Mouse (Mus musculus): ENCODE measurements around the gene Gm5447.

DNA sequence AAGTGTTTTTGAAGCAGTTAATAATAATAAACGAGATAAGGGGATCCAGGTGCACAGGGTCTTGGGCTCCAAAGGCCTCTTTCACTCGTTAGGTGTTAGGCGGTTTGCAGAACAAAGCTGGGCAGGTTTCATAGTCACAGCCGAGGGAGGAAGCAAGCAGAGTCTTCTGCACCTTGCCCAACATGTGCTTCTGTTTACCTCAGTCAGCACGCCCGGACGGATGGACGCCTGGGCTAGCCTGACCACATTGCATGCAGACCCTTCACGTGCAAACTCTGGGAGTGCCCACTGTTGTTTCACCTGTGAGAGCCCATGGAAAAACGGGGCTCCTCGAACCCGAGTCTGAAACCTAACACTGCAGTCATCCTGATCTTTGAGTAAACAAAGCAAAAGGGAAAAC, 30.5 kb downstream of the Gm5447 start:
- TF ChIP-seq CTCF (IDR thresholded peaks at IDR 0.05; ENCODE audit: low read depth) (no peak), EP300 (optimal IDR thresholded peaks at IDR 0.05) (no peak)

All from stomach, postnatal 0 days (tissue).